Mouse (Mus musculus): Measurements from ENCODE around the gene Olfr33. TPM values are rescaled to one million over a fixed set of nuclear protein-coding genes. Genes with fewer than 3 reads are reported as not detected.

Olfr33 gene
- polyA plus RNA-seq, 1 experiment from 2014 or later = not detected

- Histone ChIP-seq H3K9ac (replicated peaks) (no peak overlapping the region), H3K27me3 (replicated peaks) (no peaks in the 10 kb centered on the region), H3K4me1 (no peaks in the 10 kb centered on the region), H3K4me2 (no peak overlapping the region), H3K36me3 (no peaks in the 10 kb centered on the region), H3K27ac (replicated peaks) (no peak overlapping the region), H3K9me3 (replicated peaks) (no peaks in the 10 kb centered on the region), H3K4me3 (replicated peaks) (no peak overlapping the region)
- ATAC-seq (ENCODE audit: low FRiP score) = no peak
- WGBS = 40% methylated on average over 2 of the region's 2 CpGs
Measured at GRCm38 (mm10) chr7:102665378-102665777, 53.5 kb downstream of the Olfr33 start.

GRCm38 (mm10) chr7:102664599-102664998 is 54.3 kb downstream of the Olfr33 start, which contains the start of gene Olfr556:
Olfr556 (plus strand) TSS chr7:102664899.
- Histone ChIP-seq H3K4me1 (no peaks in the 10 kb centered on the region), H3K4me2 (no peak within 1 kb of the TSS), H3K9ac (replicated peaks) (no peak within 1 kb of the TSS), H3K9me3 (replicated peaks) (no peaks in the 10 kb centered on the region), H3K27me3 (replicated peaks) (no peaks in the 10 kb centered on the region), H3K27ac (replicated peaks) (no peak within 1 kb of the TSS), H3K36me3 (no peaks in the 10 kb centered on the region), H3K4me3 (replicated peaks) (no peak within 1 kb of the TSS)
- ATAC-seq (ENCODE audit: low FRiP score) = no peak
- WGBS = 19% methylated on average over 3 of the region's 3 CpGs

Other genes starting within 250 kb of the Olfr33 start
- gene Olfr543, start 237.4 kb downstream of the Olfr33 start, polyA plus RNA-seq (2015; fragmentation: Nextera tagmentation; extraction: Ambion mirVana) = 0.36 and 0.56 TPM in 2 replicates
- 0.14 and 0.18 TPM in 2 replicates for gene Olfr544, start 230.8 kb downstream of the Olfr33 start, polyA plus RNA-seq (2015; fragmentation: Nextera tagmentation; extraction: Ambion mirVana)
- 0.33 and 0.41 TPM in 2 replicates for gene Olfr545, start 219.5 kb downstream of the Olfr33 start, polyA plus RNA-seq (2015; fragmentation: Nextera tagmentation; extraction: Ambion mirVana)
- gene Olfr547, start 184.3 kb downstream of the Olfr33 start, polyA plus RNA-seq (2015; fragmentation: Nextera tagmentation; extraction: Ambion mirVana) = not detected in 2 replicates
- gene Olfr548-ps1, start 178.2 kb downstream of the Olfr33 start, polyA plus RNA-seq (2015; fragmentation: Nextera tagmentation; extraction: Ambion mirVana) = not detected in 2 replicates
- gene Olfr549, start 169.2 kb downstream of the Olfr33 start, polyA plus RNA-seq (2015; fragmentation: Nextera tagmentation; extraction: Ambion mirVana) = not detected in 2 replicates
- 0.52 TPM in 1 of 2 replicates, not detected in the other for gene Trim21, start 153.6 kb downstream of the Olfr33 start, polyA plus RNA-seq (2015; fragmentation: Nextera tagmentation; extraction: Ambion mirVana)
- gene Olfr550, start 147.6 kb downstream of the Olfr33 start, polyA plus RNA-seq (2015; fragmentation: Nextera tagmentation; extraction: Ambion mirVana) = not detected in 2 replicates
- gene Olfr551, start 127.2 kb downstream of the Olfr33 start, polyA plus RNA-seq (2015; fragmentation: Nextera tagmentation; extraction: Ambion mirVana) = not detected in 2 replicates
- not detected in 2 replicates for gene Olfr552, start 121.3 kb downstream of the Olfr33 start, polyA plus RNA-seq (2015; fragmentation: Nextera tagmentation; extraction: Ambion mirVana)
- gene Olfr553, start 100.9 kb downstream of the Olfr33 start, polyA plus RNA-seq (2015; fragmentation: Nextera tagmentation; extraction: Ambion mirVana) = not detected in 2 replicates
- not detected in 2 replicates for gene Olfr554, start 80.6 kb downstream of the Olfr33 start, polyA plus RNA-seq (2015; fragmentation: Nextera tagmentation; extraction: Ambion mirVana)
- gene Olfr555, start 60.2 kb downstream of the Olfr33 start, polyA plus RNA-seq (2015; fragmentation: Nextera tagmentation; extraction: Ambion mirVana) = not detected in 2 replicates
- not detected in 2 replicates for gene Olfr556, start 54.2 kb downstream of the Olfr33 start, polyA plus RNA-seq (2015; fragmentation: Nextera tagmentation; extraction: Ambion mirVana)
- gene Trim68, start 31.7 kb downstream of the Olfr33 start, polyA plus RNA-seq (2015; fragmentation: Nextera tagmentation; extraction: Ambion mirVana) = 7.0 and 10.4 TPM in 2 replicates
- not detected in 2 replicates for gene Olfr557, start 23.2 kb downstream of the Olfr33 start, polyA plus RNA-seq (2015; fragmentation: Nextera tagmentation; extraction: Ambion mirVana)
- gene Olfr558, start 16.9 kb downstream of the Olfr33 start, polyA plus RNA-seq (2015; fragmentation: Nextera tagmentation; extraction: Ambion mirVana) = 0.22 and 0.54 TPM in 2 replicates
- gene Olfr559, start 8.4 kb upstream of the Olfr33 start, polyA plus RNA-seq (2015; fragmentation: Nextera tagmentation; extraction: Ambion mirVana) = not detected in 2 replicates
- gene Olfr560, start 40.3 kb upstream of the Olfr33 start, polyA plus RNA-seq (2015; fragmentation: Nextera tagmentation; extraction: Ambion mirVana) = not detected in 2 replicates
- gene Olfr78, start 40.4 kb upstream of the Olfr33 start, polyA plus RNA-seq (2015; fragmentation: Nextera tagmentation; extraction: Ambion mirVana) = 0.06 TPM in 1 of 2 replicates, not detected in the other
- not detected in 2 replicates for gene Olfr561, start 52.2 kb upstream of the Olfr33 start, polyA plus RNA-seq (2015; fragmentation: Nextera tagmentation; extraction: Ambion mirVana)
- not detected in 2 replicates for gene Olfr564, start 84.4 kb upstream of the Olfr33 start, polyA plus RNA-seq (2015; fragmentation: Nextera tagmentation; extraction: Ambion mirVana)
- not detected in 2 replicates for gene Olfr566, start 139.7 kb upstream of the Olfr33 start, polyA plus RNA-seq (2015; fragmentation: Nextera tagmentation; extraction: Ambion mirVana)
- gene Olfr568, start 158.1 kb upstream of the Olfr33 start, polyA plus RNA-seq (2015; fragmentation: Nextera tagmentation; extraction: Ambion mirVana) = not detected in 2 replicates
- not detected in 2 replicates for gene Olfr569, start 171.8 kb upstream of the Olfr33 start, polyA plus RNA-seq (2015; fragmentation: Nextera tagmentation; extraction: Ambion mirVana)
- gene Olfr570, start 175.5 kb upstream of the Olfr33 start, polyA plus RNA-seq (2015; fragmentation: Nextera tagmentation; extraction: Ambion mirVana) = not detected in 2 replicates
- not detected in 2 replicates for gene Olfr571, start 198.5 kb upstream of the Olfr33 start, polyA plus RNA-seq (2015; fragmentation: Nextera tagmentation; extraction: Ambion mirVana)
- not detected in 2 replicates for gene Olfr572, start 205.3 kb upstream of the Olfr33 start, polyA plus RNA-seq (2015; fragmentation: Nextera tagmentation; extraction: Ambion mirVana)
- not detected in 2 replicates for gene Olfr573-ps1, start 223.5 kb upstream of the Olfr33 start, polyA plus RNA-seq (2015; fragmentation: Nextera tagmentation; extraction: Ambion mirVana)
- not detected in 2 replicates for gene Olfr574, start 229.4 kb upstream of the Olfr33 start, polyA plus RNA-seq (2015; fragmentation: Nextera tagmentation; extraction: Ambion mirVana)
- gene Olfr575, start 239.7 kb upstream of the Olfr33 start, polyA plus RNA-seq (2015; fragmentation: Nextera tagmentation; extraction: Ambion mirVana) = not detected in 2 replicates
- not detected in 2 replicates for gene Olfr576, start 243.6 kb upstream of the Olfr33 start, polyA plus RNA-seq (2015; fragmentation: Nextera tagmentation; extraction: Ambion mirVana)